Mouse (Mus musculus) myocyte (in vitro differentiated cells): ENCODE results near the gene Gng7. TPM values are rescaled to one million over a fixed set of nuclear protein-coding genes. Genes with fewer than 3 reads are reported as not detected.

Experiments
- H3K27me3 ChIP-seq: one replicate; pipeline ENCODE4 v1.6.1; 2011; ENCODE audit not compliant: control insufficient read depth, insufficient read depth, insufficient read length
- H3K36me3 ChIP-seq: one replicate; pipeline ENCODE4 v1.6.1; 2011; ENCODE audit not compliant: control insufficient read depth, insufficient read depth
- H3K4me2 ChIP-seq: one replicate; pipeline ENCODE4 v1.6.1; 2011; ENCODE audit warnings: low read depth, control low read depth
- H3K4me3 ChIP-seq: one replicate; pipeline ENCODE4 v1.5.1; 2011; ENCODE audit warnings: mild to moderate bottlenecking, control low read depth, moderate library complexity
- H3K79me2 ChIP-seq: one replicate; pipeline ENCODE4 v1.6.1; 2011; ENCODE audit not compliant: control insufficient read depth, insufficient read depth
- H3ac ChIP-seq: one replicate; pipeline ENCODE4 v1.6.1; 2011; ENCODE audit not compliant: control insufficient read depth, insufficient read length
- CEBPB ChIP-seq: IDR thresholded peaks from 2 replicates; pipeline ENCODE4 v1.6.1; 2011; ENCODE audit warnings: mild to moderate bottlenecking, moderate library complexity; ENCODE audit not compliant: poor library complexity, insufficient read depth, severe bottlenecking
- E2F4 ChIP-seq: IDR thresholded peaks from one replicate; pipeline ENCODE4 v1.6.1; 2011; ENCODE audit warnings: mild to moderate bottlenecking, control low read depth, moderate library complexity; ENCODE audit not compliant: insufficient read depth
- MAX ChIP-seq: IDR thresholded peaks from one replicate; pipeline ENCODE4 v1.6.1; 2011; ENCODE audit warnings: low read depth, mild to moderate bottlenecking, control low read depth
- MYOD1 ChIP-seq, 3 experiments: IDR thresholded peaks; one replicate each; pipeline ENCODE4 v1.6.1; 2011; ENCODE audit warnings: control low read depth in 2 of 3, low read depth in 2 of 3, mild to moderate bottlenecking in 2 of 3, moderate library complexity in 1 of 3; ENCODE audit not compliant: insufficient read length in 2 of 3, control insufficient read depth in 1 of 3
- MYOG ChIP-seq, 3 experiments: IDR thresholded peaks; one replicate each; pipeline ENCODE4 v1.6.1; 2011; ENCODE audit warnings: control low read depth in 2 of 3, low read depth in 2 of 3, mild to moderate bottlenecking in 2 of 3; ENCODE audit not compliant: insufficient read length in 2 of 3, control insufficient read depth in 1 of 3, insufficient read depth in 1 of 3
- POLR2A ChIP-seq: IDR thresholded peaks from one replicate; pipeline ENCODE4 v1.6.1; 2011; ENCODE audit warnings: low read depth, mild to moderate bottlenecking, control low read depth, moderate library complexity; ENCODE audit not compliant: insufficient read length
- POLR2AphosphoS2 ChIP-seq: IDR thresholded peaks from one replicate; pipeline ENCODE4 v1.6.1; 2011; ENCODE audit warnings: low read depth, control low read depth; ENCODE audit not compliant: insufficient read length
- REST ChIP-seq: IDR thresholded peaks from one replicate; pipeline ENCODE4 v1.6.1; 2011; ENCODE audit warnings: mild to moderate bottlenecking, control low read depth, moderate library complexity; ENCODE audit not compliant: insufficient read depth, insufficient read length
- SRF ChIP-seq: IDR thresholded peaks from one replicate; pipeline ENCODE4 v1.6.1; 2011; ENCODE audit warnings: low read depth; ENCODE audit not compliant: control insufficient read depth, insufficient read length
- TCF12 ChIP-seq: IDR thresholded peaks from one replicate; pipeline ENCODE4 v1.6.1; 2011; ENCODE audit warnings: mild to moderate bottlenecking, control low read depth; ENCODE audit not compliant: poor library complexity, insufficient read depth, severe bottlenecking
- TCF3 ChIP-seq: IDR thresholded peaks from one replicate; pipeline ENCODE4 v1.6.1; 2011; ENCODE audit warnings: low read depth, control low read depth; ENCODE audit not compliant: insufficient read length
- USF1 ChIP-seq: IDR thresholded peaks from one replicate; pipeline ENCODE4 v1.6.1; 2011; ENCODE audit warnings: low read depth, mild to moderate bottlenecking, control low read depth, moderate library complexity
- polyA plus RNA-seq: library from polyadenylated mRNA; unstranded; fragments of >200 nt; fragmentation: generic; extraction: Trizol; gene quantifications from one replicate; pipeline ENCODE4 v1.2.1, GENCODE M21; 2012; ENCODE audit warnings: missing spikeins

Gng7 gene
- polyA plus RNA-seq, 1 experiment, result 0.47 TPM

DNA sequence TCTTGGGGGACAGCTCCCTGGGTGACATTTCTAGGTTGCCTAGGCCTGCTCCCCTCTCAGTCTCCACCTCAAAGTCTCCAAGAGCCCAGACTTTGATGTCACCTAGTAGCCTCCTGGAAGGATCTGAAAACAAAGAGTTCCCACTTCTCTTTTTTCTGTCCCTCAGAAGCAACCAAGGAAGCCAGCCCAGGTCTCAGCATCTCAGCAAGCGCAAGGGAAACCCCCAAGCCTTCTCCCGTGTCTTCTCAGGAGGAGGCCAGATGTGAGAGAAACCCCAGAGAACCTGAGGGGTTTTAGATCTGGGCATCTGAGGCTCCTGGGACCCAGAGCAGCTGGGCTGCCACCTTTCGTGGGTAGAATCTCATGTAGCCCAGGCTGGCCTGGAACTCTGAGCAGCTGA lies 45.4 kb downstream of the Gng7 start:
- TF ChIP-seq TCF12 (no peak), CEBPB (no peak), MYOD1 (IDR thresholded peaks at IDR 0.05; ENCODE audit: control insufficient read depth in 1 of 3, insufficient read length in 2 of 3, low read depth in 2 of 3) (peak in 1 of 3 experiments; percentile 26), MYOG (IDR thresholded peaks at IDR 0.05; ENCODE audit: control insufficient read depth in 1 of 3, insufficient read depth in 1 of 3, insufficient read length in 2 of 3, low read depth in 2 of 3) (peak in 1 of 3 experiments; percentile 59), TCF3 (no peak), SRF (no peak), POLR2A (no peak), MAX (no peak)
- no peak overlapping the region for H3ac ChIP-seq
- no peaks in the 10 kb centered on the region for H3K79me2 ChIP-seq
- no peak overlapping the region for H3K4me2 ChIP-seq
- no peaks in the 10 kb centered on the region for H3K36me3 ChIP-seq
- H3K27me3 ChIP-seq, result no peaks in the 10 kb centered on the region
- H3K4me3 ChIP-seq, result no peak overlapping the region

DNA sequence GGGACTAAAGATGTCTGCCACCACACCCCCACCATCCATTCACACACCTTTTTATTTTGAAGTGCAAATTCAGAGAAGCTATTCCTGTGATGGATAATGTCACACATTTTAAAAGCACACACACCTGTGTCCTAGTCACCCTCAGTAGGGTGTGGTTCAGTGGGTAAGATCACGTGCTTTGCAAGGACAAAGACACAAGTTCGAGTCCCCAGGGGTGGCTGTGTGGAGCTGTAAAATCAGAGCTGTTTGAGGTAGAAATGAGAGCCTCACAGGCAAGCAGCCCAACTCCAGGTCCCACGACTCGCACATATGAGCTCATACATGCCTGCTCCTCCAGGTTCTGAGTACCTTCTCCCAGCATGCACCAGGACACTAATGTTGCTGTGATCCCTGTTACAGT lies 46.6 kb downstream of the Gng7 start:
- Histone ChIP-seq H3K79me2 (no peaks in the 10 kb centered on the region), H3K27me3 (no peaks in the 10 kb centered on the region), H3K4me3 (no peak overlapping the region), H3K36me3 (no peaks in the 10 kb centered on the region), H3ac (no peak overlapping the region), H3K4me2 (no peak overlapping the region)
- no peak for TF ChIP-seq POLR2A
- TF ChIP-seq SRF, result no peak
- no peak for TF ChIP-seq TCF3
- no peak for TF ChIP-seq E2F4
- no peak for TF ChIP-seq POLR2AphosphoS2
- TF ChIP-seq MYOD1 (IDR thresholded peaks at IDR 0.05; ENCODE audit: control insufficient read depth in 1 of 3, insufficient read length in 2 of 3, low read depth in 2 of 3), result no peak
- no peak for TF ChIP-seq CEBPB
- no peak for TF ChIP-seq TCF12

DNA sequence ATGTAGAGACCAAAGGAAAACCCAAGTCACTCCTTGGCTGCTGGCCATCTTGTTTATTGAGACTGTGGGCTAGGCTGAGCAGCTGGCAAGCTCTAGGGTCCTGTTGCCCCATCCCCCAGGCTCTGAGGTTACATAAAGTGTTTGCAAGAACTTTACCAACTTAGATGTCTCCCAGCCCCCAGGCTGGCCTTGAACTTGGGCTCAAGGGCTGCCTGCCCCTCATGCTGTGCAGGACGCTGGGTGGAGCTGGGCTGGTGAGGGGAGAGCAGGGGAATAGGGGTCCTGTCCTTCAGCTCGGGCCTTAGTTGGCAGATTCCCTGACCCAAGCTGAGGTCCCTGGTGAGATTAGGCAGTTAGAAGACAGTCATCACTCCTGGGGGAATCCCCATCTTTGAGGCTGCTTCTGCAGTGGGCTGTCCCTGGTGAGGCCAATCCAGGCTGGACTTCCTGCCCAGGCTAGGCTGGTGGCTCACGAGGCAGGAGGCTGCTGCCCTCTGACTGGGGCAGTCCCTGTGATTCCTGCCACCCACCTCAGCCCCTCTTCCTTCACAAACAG lies 47.6 kb downstream of the Gng7 start:
- no peak overlapping the region for H3K4me3 ChIP-seq
- no peak overlapping the region for H3ac ChIP-seq
- no peak overlapping the region for H3K4me2 ChIP-seq
- H3K79me2 ChIP-seq, result no peaks in the 10 kb centered on the region
- H3K27me3 ChIP-seq, result no peaks in the 10 kb centered on the region
- no peaks in the 10 kb centered on the region for H3K36me3 ChIP-seq
- TF ChIP-seq POLR2AphosphoS2 (no peak), E2F4 (no peak), USF1 (no peak), MYOD1 (IDR thresholded peaks at IDR 0.05; ENCODE audit: control insufficient read depth in 1 of 3, insufficient read length in 2 of 3, low read depth in 2 of 3) (peak in 1 of 3 experiments; percentile 19)

DNA sequence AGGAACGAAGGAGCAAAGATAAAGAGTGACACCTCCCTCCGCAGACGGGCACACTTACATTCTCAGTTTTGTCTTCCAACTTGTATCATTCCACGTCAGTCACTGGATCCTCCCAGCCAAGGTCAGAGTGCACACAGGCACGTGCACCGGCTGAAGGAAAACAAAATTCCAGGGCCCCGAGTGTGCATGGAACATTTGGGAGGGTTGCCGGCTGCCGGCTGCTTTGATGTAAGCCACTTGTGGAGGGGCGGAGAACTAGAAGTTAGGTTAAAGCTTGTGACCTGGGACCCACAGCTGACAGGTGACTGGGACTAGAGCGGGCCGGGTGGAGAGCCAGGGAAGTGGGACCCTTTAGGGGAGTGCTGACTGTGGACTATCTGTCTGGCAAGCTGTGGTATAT lies 48.4 kb downstream of the Gng7 start:
- H3K4me3 ChIP-seq, result no peak overlapping the region
- H3K79me2 ChIP-seq, result no peaks in the 10 kb centered on the region
- no peak overlapping the region for H3ac ChIP-seq
- H3K27me3 ChIP-seq, result no peaks in the 10 kb centered on the region
- H3K4me2 ChIP-seq, result no peak overlapping the region
- H3K36me3 ChIP-seq, result no peaks in the 10 kb centered on the region
- TF ChIP-seq POLR2A (no peak), REST (no peak), MAX (no peak), MYOD1 (IDR thresholded peaks at IDR 0.05; ENCODE audit: control insufficient read depth in 1 of 3, insufficient read length in 2 of 3, low read depth in 2 of 3) (no peak), CEBPB (no peak), USF1 (no peak), MYOG (IDR thresholded peaks at IDR 0.05; ENCODE audit: control insufficient read depth in 1 of 3, insufficient read depth in 1 of 3, insufficient read length in 2 of 3, low read depth in 2 of 3) (no peak), SRF (no peak), POLR2AphosphoS2 (no peak), TCF3 (no peak), TCF12 (no peak), E2F4 (no peak)

DNA sequence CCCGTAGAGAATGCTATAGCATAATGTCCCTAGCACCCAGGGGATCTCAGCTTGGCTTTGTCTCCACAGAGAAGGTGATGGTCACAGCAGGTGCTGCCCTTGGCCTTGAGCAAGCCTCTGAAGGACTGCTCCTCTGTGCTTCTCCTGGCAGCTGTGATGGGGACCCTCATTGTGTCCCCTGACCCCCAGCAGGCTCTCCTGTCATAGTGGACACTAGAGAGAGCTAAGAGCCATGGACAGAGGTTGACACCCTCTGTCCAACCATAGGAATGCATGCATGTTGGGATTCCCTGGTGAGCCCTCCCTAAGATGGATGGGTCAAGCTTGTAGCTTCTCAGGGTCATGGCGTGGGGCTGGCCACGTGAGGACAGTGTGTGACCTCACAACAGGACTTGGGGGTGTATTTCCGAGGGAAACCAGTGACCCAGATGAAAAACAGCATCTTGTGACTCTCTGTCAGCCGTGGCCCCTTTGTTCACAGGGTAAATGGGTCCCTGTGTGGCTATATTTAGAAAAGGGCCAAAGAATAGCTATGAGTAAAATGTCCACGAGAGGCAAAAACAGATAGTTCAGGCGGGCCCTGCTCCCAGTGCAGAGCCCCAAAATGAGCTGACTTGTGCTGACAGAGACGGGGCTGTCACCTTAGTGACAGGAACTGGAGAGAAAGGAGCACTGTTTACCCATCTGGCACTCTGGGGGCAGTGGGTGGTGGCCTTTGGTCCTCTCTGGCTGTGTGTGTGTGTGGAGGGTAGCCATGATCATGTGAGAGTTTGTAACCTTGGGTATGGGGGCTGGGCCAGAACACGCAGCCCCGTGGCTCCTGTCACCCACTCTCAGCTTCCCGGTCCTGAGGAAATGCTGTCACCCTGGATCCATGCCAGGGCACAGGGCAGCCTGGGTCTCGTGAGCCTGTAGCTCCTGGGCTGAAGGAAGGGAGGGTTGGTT lies 51.4 kb downstream of the Gng7 start:
- Histone ChIP-seq H3K4me3 (no peak overlapping the region), H3K4me2 (no peak overlapping the region), H3K79me2 (no peaks in the 10 kb centered on the region), H3ac (no peak overlapping the region), H3K27me3 (no peaks in the 10 kb centered on the region), H3K36me3 (no peaks in the 10 kb centered on the region)
- TF ChIP-seq TCF3 (no peak), MYOG (IDR thresholded peaks at IDR 0.05; ENCODE audit: control insufficient read depth in 1 of 3, insufficient read depth in 1 of 3, insufficient read length in 2 of 3, low read depth in 2 of 3) (no peak), E2F4 (no peak), REST (no peak), POLR2A (no peak), USF1 (no peak), SRF (no peak)
